Mouse (Mus musculus) brown adipose tissue, adult 24 weeks (tissue): Measurements from ENCODE around the gene Il31ra. TPM values are rescaled to one million over a fixed set of nuclear protein-coding genes. Genes with fewer than 3 reads are reported as not detected.
"Not testable (repeated sequence)": the region's sequence is repeated elsewhere in the genome, so short reads cannot be mapped to it uniquely, and the experiment has no call there.

Source experiments
- H3K27ac ChIP-seq: fragments of 200-500 bp; replicated peaks from 2 replicates; pipeline ENCODE4 v1.5.1; 2012; ENCODE audit warnings: low read depth, mild to moderate bottlenecking, low read length
- H3K4me1 ChIP-seq: fragments of 200-500 bp; 2 replicates; pipeline ENCODE4 v1.6.1; 2012; ENCODE audit warnings: low read length, mixed read lengths; ENCODE audit not compliant: control insufficient read depth, insufficient read depth, insufficient read length
- H3K4me3 ChIP-seq: fragments of 200-500 bp; 2 replicates; pipeline ENCODE4 v1.5.1; 2012; ENCODE audit warnings: low read depth, mild to moderate bottlenecking, low read length, moderate library complexity; ENCODE audit not compliant: insufficient read depth
- polyA plus RNA-seq: library from polyadenylated mRNA; stranded (reverse); fragments of >200 nt; gene quantifications from 2 replicates; pipeline ENCODE4 v1.2.4, GENCODE M21; 2012; ENCODE audit not compliant: missing spikeins, insufficient read depth, insufficient read length

The Il31ra gene
- polyA plus RNA-seq, result not detected in 2 replicates

GRCm38 (mm10) chr13:112594260-112594659, at the start of gene Il31ra:
Gene Il31ra, minus strand, starts transcription at chr13:112594360.
- H3K4me1 ChIP-seq, H3K27ac ChIP-seq, H3K4me3 ChIP-seq: not testable (repeated sequence)

- Histone ChIP-seq H3K4me3 (no peak overlapping the region), H3K27ac (no peak overlapping the region), H3K4me1 (no peaks in the 10 kb centered on the region)
These were observed 48.7 kb upstream of the Il31ra start for GRCm38 (mm10) chr13:112642897-112643296.

- H3K4me3 ChIP-seq, result no peak overlapping the region
- no peaks in the 10 kb centered on the region for H3K4me1 ChIP-seq
- H3K27ac ChIP-seq, result no peak overlapping the region
These were observed 45.0 kb upstream of the Il31ra start for GRCm38 (mm10) chr13:112639111-112639510.

DNA sequence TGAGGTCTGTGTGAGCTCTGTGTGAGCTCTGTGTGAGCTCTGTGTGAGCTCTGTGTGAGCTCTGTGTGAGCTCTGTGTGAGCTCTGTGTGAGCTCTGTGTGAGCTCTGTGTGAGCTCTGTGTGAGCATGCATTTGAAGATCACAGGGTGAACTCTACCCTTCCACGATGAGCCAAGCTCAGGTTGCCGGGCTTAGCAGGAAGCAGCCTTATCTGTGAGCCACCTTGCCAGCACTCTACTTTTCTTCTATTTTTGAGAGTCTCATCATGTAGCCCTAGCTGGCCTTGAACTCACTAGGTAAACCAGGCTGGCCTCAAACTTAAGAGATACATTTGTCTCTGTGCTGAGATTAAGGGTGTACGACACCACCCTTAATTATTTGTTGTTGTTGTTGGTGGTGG, 42.3 kb upstream of the Il31ra start:
- Histone ChIP-seq H3K27ac (no peak overlapping the region), H3K4me3 (no peak overlapping the region)

DNA sequence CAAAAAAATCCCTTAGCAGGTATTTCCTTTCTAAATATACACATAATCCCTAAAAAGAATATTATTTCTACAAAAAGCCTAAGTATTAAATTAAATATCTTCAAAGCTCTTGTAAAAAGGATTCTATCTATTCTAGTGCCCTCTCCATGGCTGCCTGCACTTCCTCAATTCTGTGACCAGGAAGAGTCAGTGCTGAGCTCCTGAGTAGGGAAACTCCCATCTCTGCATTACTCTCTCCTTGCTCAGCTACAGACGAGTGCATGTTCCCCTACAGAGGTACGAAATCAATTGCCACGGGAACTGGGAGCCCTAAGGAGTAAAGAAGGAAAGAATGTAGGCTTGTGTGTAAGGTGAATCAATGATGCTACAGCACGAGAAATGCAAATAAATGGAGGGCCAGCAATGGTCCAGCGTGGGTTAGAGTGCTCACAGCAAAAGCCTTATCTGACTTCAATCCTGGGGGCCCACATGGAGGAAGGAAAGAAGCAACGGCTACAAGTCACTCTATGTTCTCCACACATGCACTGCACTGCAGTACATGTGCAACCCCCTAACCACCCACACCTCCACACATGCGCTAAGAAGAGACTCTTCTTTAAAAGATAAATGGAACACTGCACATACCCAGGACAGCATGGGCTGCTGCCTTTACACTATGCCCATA, 41.1 kb upstream of the Il31ra start:
- Histone ChIP-seq H3K4me3 (no peak overlapping the region), H3K27ac (no peak overlapping the region), H3K4me1 (no peaks in the 10 kb centered on the region)

More for the DNA sequence above, 42.3 kb upstream of the Il31ra start:
- H3K4me1 ChIP-seq, result no peaks in the 10 kb centered on the region

GRCm38 (mm10) chr13:112625566-112625965, 31.4 kb upstream of the Il31ra start:
- Histone ChIP-seq H3K4me1 (no peaks in the 10 kb centered on the region), H3K27ac (no peak overlapping the region), H3K4me3 (no peak overlapping the region)

- no peak overlapping the region for H3K27ac ChIP-seq
- H3K4me1 ChIP-seq, result no peaks in the 10 kb centered on the region
- H3K4me3 ChIP-seq, result no peak overlapping the region
These were observed 30.5 kb upstream of the Il31ra start for GRCm38 (mm10) chr13:112624622-112625021.

- H3K4me3 ChIP-seq, result no peak overlapping the region
- H3K27ac ChIP-seq, result no peak overlapping the region
- H3K4me1 ChIP-seq, result no peaks in the 10 kb centered on the region
These were observed 29.5 kb upstream of the Il31ra start for GRCm38 (mm10) chr13:112623656-112624055.

DNA sequence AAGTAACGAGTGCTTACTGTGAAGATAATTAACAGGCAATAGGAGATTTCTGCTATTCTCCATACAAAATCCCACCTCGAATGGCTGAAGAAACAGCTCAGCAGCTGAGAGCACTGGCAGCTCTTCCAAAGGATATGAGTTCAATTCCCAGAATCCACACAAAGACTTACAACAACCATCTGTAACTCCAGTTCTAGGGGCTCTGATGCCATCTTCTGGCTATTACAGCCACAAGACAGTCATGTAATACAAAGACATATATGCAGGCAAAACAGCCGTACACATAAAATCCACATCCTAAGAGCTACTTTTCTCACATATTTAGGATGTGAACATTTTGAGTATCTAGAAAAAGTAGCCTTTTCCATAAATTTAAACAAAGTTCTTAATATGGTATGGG, 27.4 kb upstream of the Il31ra start:
- no peak overlapping the region for H3K27ac ChIP-seq

DNA sequence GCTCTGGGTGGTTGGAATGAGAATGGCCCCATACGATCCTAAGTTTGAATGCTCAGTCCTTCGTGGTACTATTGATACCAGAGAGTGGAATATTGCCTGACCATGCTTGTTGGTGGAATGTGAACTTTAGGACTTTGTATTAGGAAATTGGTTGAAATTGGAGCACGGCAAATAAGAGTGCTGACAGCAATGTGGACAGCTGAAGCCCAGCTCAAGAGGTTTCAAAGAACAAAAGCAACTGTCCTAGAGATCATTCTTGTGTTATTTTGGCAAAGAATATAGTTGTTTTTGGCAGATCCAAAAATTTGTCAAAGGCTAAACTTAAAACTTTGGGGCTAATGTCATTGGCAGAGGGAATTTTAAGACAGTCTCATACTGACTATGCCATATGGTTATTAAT, 14.4 kb upstream of the Il31ra start:
- Histone ChIP-seq H3K4me3 (no peak overlapping the region), H3K27ac (no peak overlapping the region), H3K4me1 (no peaks in the 10 kb centered on the region)

More for the DNA sequence above, 27.4 kb upstream of the Il31ra start:
- Histone ChIP-seq H3K4me1 (no peaks in the 10 kb centered on the region), H3K4me3 (no peak overlapping the region)

GRCm38 (mm10) chr13:112604411-112604810, 10.3 kb upstream of the Il31ra start:
- H3K27ac ChIP-seq, result no peak overlapping the region
- H3K4me3 ChIP-seq, result no peak overlapping the region
- H3K4me1 ChIP-seq, result no peaks in the 10 kb centered on the region

- H3K4me1 ChIP-seq, result no peaks in the 10 kb centered on the region
- no peak overlapping the region for H3K4me3 ChIP-seq
These were observed 9.7 kb upstream of the Il31ra start for GRCm38 (mm10) chr13:112603839-112604238.

GRCm38 (mm10) chr13:112602607-112603006, 8.4 kb upstream of the Il31ra start:
- H3K4me3 ChIP-seq, result no peak overlapping the region
- H3K27ac ChIP-seq, result no peak overlapping the region
- H3K4me1 ChIP-seq, result no peaks in the 10 kb centered on the region

More at GRCm38 (mm10) chr13:112603839-112604238, 9.7 kb upstream of the Il31ra start:
- H3K27ac ChIP-seq, result no peak overlapping the region

- H3K4me3 ChIP-seq, result no peak overlapping the region
- no peak overlapping the region for H3K27ac ChIP-seq
- H3K4me1 ChIP-seq, result no peaks in the 10 kb centered on the region
These were observed 3.9 kb downstream of the Il31ra start for GRCm38 (mm10) chr13:112590254-112590653.

- H3K4me1 ChIP-seq, result no peaks in the 10 kb centered on the region
- no peak overlapping the region for H3K4me3 ChIP-seq
- no peak overlapping the region for H3K27ac ChIP-seq
These were observed 4.5 kb downstream of the Il31ra start for GRCm38 (mm10) chr13:112589625-112590024.

GRCm38 (mm10) chr13:112584556-112585237, 9.5 kb downstream of the Il31ra start:
- no peak overlapping the region for H3K27ac ChIP-seq
- no peaks in the 10 kb centered on the region for H3K4me1 ChIP-seq
- no peak overlapping the region for H3K4me3 ChIP-seq
